Mouse (Mus musculus) heart, adult 2 months (tissue): ENCODE results near the gene Pkd1l2.

ENCODE experiments used
- CTCF ChIP-seq: fragments of 200-600 bp; IDR thresholded peaks from 2 replicates; pipeline ENCODE4 v1.8.1; 2022; ENCODE audit warnings: antibody characterized with exemption, mild to moderate bottlenecking, moderate library complexity
- POLR2A ChIP-seq: fragments of 200-500 bp; IDR thresholded peaks from 2 replicates; pipeline ENCODE4 v1.6.1; 2011; ENCODE audit warnings: mild to moderate bottlenecking, low read depth, low read length, control low read depth; ENCODE audit not compliant: insufficient read depth

GRCm38 (mm10) chr8:117011366-117011765 is 70.9 kb downstream of the Pkd1l2 start:
- TF ChIP-seq POLR2A (no peak), CTCF (no peak)
